Mouse (Mus musculus): ENCODE data around the gene C5ar2. TPM values are rescaled to one million over a fixed set of nuclear protein-coding genes. Genes with fewer than 3 reads are reported as not detected.
"Not testable (repeated sequence)": the region's sequence is repeated elsewhere in the genome, so short reads cannot be mapped to it uniquely, and the experiment has no call there.

Gene C5ar2
- polyA plus RNA-seq, 1 experiment from 2014 or later = not detected

- Histone ChIP-seq H3K27ac (peak overlapping the region; percentile 88), H3K27me3 (ENCODE audit: insufficient read depth, poor library complexity, severe bottlenecking) (peaks cover 28% of the 10 kb centered on the region)
- WGBS = under 1% methylated on average over 46 of the region's 46 CpGs
Measured at GRCm38 (mm10) chr7:16272681-16273080, 28.7 kb upstream of the C5ar2 start.

GRCm38 (mm10) chr7:16271139-16271538, 27.2 kb upstream of the C5ar2 start:
- WGBS = 68% methylated on average over 1 of the region's 1 CpGs
- Histone ChIP-seq H3K9me3 (no peaks in the 10 kb centered on the region), H3K27ac (no peak overlapping the region), H3K27me3 (ENCODE audit: insufficient read depth, poor library complexity, severe bottlenecking) (peaks cover 28% of the 10 kb centered on the region), H3K36me3 (peaks cover 13% of the 10 kb centered on the region), H3K4me1 (replicated peaks) (peaks cover 35% of the 10 kb centered on the region), H3K4me3 (no peak overlapping the region)
- DNase-seq (ENCODE audit: low spot score) = no peak

More at GRCm38 (mm10) chr7:16272681-16273080, 28.7 kb upstream of the C5ar2 start:
- peak; percentile 67 for DNase-seq (ENCODE audit: low spot score)
- Histone ChIP-seq H3K4me1 (replicated peaks) (peaks cover 38% of the 10 kb centered on the region), H3K36me3 (peaks cover 28% of the 10 kb centered on the region), H3K4me3 (peak overlapping the region; percentile 64), H3K9me3 (no peaks in the 10 kb centered on the region)

GRCm38 (mm10) chr7:16266593-16266992, 22.6 kb upstream of the C5ar2 start:
- H3K4me1 ChIP-seq (replicated peaks); H3K36me3 ChIP-seq; H3K27ac ChIP-seq; H3K9me3 ChIP-seq; H3K4me3 ChIP-seq; DNase-seq (ENCODE audit: low spot score): not testable (repeated sequence)
- H3K27me3 ChIP-seq (ENCODE audit: insufficient read depth, poor library complexity, severe bottlenecking) = peaks cover 19% of the 10 kb centered on the region
- 95% methylated on average over 7 of the region's 7 CpGs for WGBS

- Histone ChIP-seq H3K27ac (no peak overlapping the region), H3K36me3 (no peaks in the 10 kb centered on the region), H3K9me3 (peaks cover 9% of the 10 kb centered on the region), H3K4me3 (no peak overlapping the region), H3K4me1 (replicated peaks) (no peaks in the 10 kb centered on the region), H3K27me3 (ENCODE audit: insufficient read depth, poor library complexity, severe bottlenecking) (peaks cover 16% of the 10 kb centered on the region)
- 88% methylated on average over 11 of the region's 11 CpGs for WGBS
- no peak for DNase-seq (ENCODE audit: low spot score)
Measured at GRCm38 (mm10) chr7:16265856-16266255, 21.9 kb upstream of the C5ar2 start.

- H3K36me3 ChIP-seq = no peaks in the 10 kb centered on the region
- H3K4me3 ChIP-seq = no peak overlapping the region
- peaks cover 9% of the 10 kb centered on the region for H3K9me3 ChIP-seq
- peaks cover 5% of the 10 kb centered on the region; the same call in 1 of the 2 replicates for H3K27me3 ChIP-seq (ENCODE audit: insufficient read depth, poor library complexity, severe bottlenecking)
- H3K4me1 ChIP-seq (replicated peaks) = no peaks in the 10 kb centered on the region
- 85% methylated on average over 5 of the region's 5 CpGs for WGBS
- DNase-seq (ENCODE audit: low spot score) = no peak
- H3K27ac ChIP-seq = no peak overlapping the region
Measured at GRCm38 (mm10) chr7:16263843-16264242, 19.9 kb upstream of the C5ar2 start.

- Histone ChIP-seq H3K27me3 (ENCODE audit: insufficient read depth, poor library complexity, severe bottlenecking) (no peaks in the 10 kb centered on the region), H3K4me3 (no peak overlapping the region), H3K27ac (no peak overlapping the region), H3K9me3 (peaks cover 9% of the 10 kb centered on the region), H3K36me3 (no peaks in the 10 kb centered on the region), H3K4me1 (replicated peaks) (no peaks in the 10 kb centered on the region)
- 30% methylated on average over 8 of the region's 8 CpGs for WGBS
- peak; percentile 74 for DNase-seq (ENCODE audit: low spot score)
Measured at GRCm38 (mm10) chr7:16263015-16263787, 19.2 kb upstream of the C5ar2 start.

GRCm38 (mm10) chr7:16261097-16261496, 17.1 kb upstream of the C5ar2 start:
- Histone ChIP-seq H3K4me1 (replicated peaks) (no peaks in the 10 kb centered on the region), H3K27me3 (ENCODE audit: insufficient read depth, poor library complexity, severe bottlenecking) (no peaks in the 10 kb centered on the region), H3K9me3 (peaks cover 9% of the 10 kb centered on the region), H3K36me3 (no peaks in the 10 kb centered on the region), H3K27ac (no peak overlapping the region), H3K4me3 (no peak overlapping the region)
- no peak for DNase-seq (ENCODE audit: low spot score)
- WGBS = 79% methylated on average over 1 of the region's 1 CpGs

- no peaks in the 10 kb centered on the region for H3K36me3 ChIP-seq
- DNase-seq (ENCODE audit: low spot score) = no peak
- no peaks in the 10 kb centered on the region for H3K9me3 ChIP-seq
- no peaks in the 10 kb centered on the region for H3K4me1 ChIP-seq (replicated peaks)
- H3K27me3 ChIP-seq (ENCODE audit: insufficient read depth, poor library complexity, severe bottlenecking) = no peaks in the 10 kb centered on the region
- H3K4me3 ChIP-seq = no peak within 1 kb of the TSS
- no peak within 1 kb of the TSS for H3K27ac ChIP-seq
- 89% methylated on average over 5 of the region's 5 CpGs for WGBS
Measured at GRCm38 (mm10) chr7:16259110-16259590, 15.2 kb upstream of the C5ar2 start, which contains the start of gene C5ar1. Gene C5ar1 (minus strand): TSS chr7:16259540.

- H3K27ac ChIP-seq = no peak overlapping the region
- DNase-seq (ENCODE audit: low spot score) = no peak
- no peaks in the 10 kb centered on the region for H3K4me1 ChIP-seq (replicated peaks)
- H3K27me3 ChIP-seq (ENCODE audit: insufficient read depth, poor library complexity, severe bottlenecking) = no peaks in the 10 kb centered on the region
- 90% methylated on average over 11 of the region's 11 CpGs for WGBS
- no peaks in the 10 kb centered on the region for H3K9me3 ChIP-seq
- no peak overlapping the region for H3K4me3 ChIP-seq
- no peaks in the 10 kb centered on the region for H3K36me3 ChIP-seq
Measured at GRCm38 (mm10) chr7:16257830-16258229, 13.9 kb upstream of the C5ar2 start.

- not testable (repeated sequence) for H3K9me3 ChIP-seq; H3K27ac ChIP-seq; H3K4me1 ChIP-seq (replicated peaks); DNase-seq (ENCODE audit: low spot score); H3K4me3 ChIP-seq; H3K27me3 ChIP-seq (ENCODE audit: insufficient read depth, poor library complexity, severe bottlenecking); H3K36me3 ChIP-seq
- 82% methylated on average over 4 of the region's 4 CpGs for WGBS
Measured at GRCm38 (mm10) chr7:16255963-16256362, 12.0 kb upstream of the C5ar2 start.

- no peak overlapping the region for H3K4me3 ChIP-seq
- no peak overlapping the region for H3K27ac ChIP-seq
- DNase-seq (ENCODE audit: low spot score) = no peak
- no peaks in the 10 kb centered on the region for H3K36me3 ChIP-seq
- H3K4me1 ChIP-seq (replicated peaks) = no peaks in the 10 kb centered on the region
- 71% methylated on average over 4 of the region's 4 CpGs for WGBS
- H3K27me3 ChIP-seq (ENCODE audit: insufficient read depth, poor library complexity, severe bottlenecking) = no peaks in the 10 kb centered on the region
- H3K9me3 ChIP-seq = no peaks in the 10 kb centered on the region
Measured at GRCm38 (mm10) chr7:16254195-16254594, 10.2 kb upstream of the C5ar2 start.

- Histone ChIP-seq H3K9me3 (no peaks in the 10 kb centered on the region), H3K27ac (no peak overlapping the region), H3K36me3 (no peaks in the 10 kb centered on the region), H3K4me3 (no peak overlapping the region), H3K27me3 (ENCODE audit: insufficient read depth, poor library complexity, severe bottlenecking) (no peaks in the 10 kb centered on the region), H3K4me1 (replicated peaks) (no peaks in the 10 kb centered on the region)
- 90% methylated on average over 5 of the region's 5 CpGs for WGBS
- DNase-seq (ENCODE audit: low spot score) = no peak
Measured at GRCm38 (mm10) chr7:16250687-16251086, 6.7 kb upstream of the C5ar2 start.

- DNase-seq (ENCODE audit: low spot score) = no peak
- 42% methylated on average over 2 of the region's 4 CpGs for WGBS
- no peak overlapping the region for H3K27ac ChIP-seq
- no peaks in the 10 kb centered on the region for H3K4me1 ChIP-seq (replicated peaks)
- no peaks in the 10 kb centered on the region for H3K27me3 ChIP-seq (ENCODE audit: insufficient read depth, poor library complexity, severe bottlenecking)
- H3K36me3 ChIP-seq = no peaks in the 10 kb centered on the region
- no peak overlapping the region for H3K4me3 ChIP-seq
- H3K9me3 ChIP-seq = no peaks in the 10 kb centered on the region
Measured at GRCm38 (mm10) chr7:16245958-16246357, 2.0 kb upstream of the C5ar2 start.

All from hindbrain, embryonic 10.5 days (tissue).